Mouse (Mus musculus) midbrain, embryonic 11.5 days (tissue): ENCODE results near the gene Cyp4f39. TPM values are rescaled to one million over a fixed set of nuclear protein-coding genes. Genes with fewer than 3 reads are reported as not detected.

Experiments
- ATAC-seq: fragments of 200-750 bp; cut with Nextera tagmentation; 2 replicates; pipeline ENCODE4 v1.8.0; 2017; ENCODE audit warnings: moderate TSS enrichment, moderate library complexity; ENCODE audit not compliant: low FRiP score
- DNase-seq: peaks from one replicate; pipeline ENCODE4 v3.0.0; 2015; ENCODE audit warnings: low spot score; ENCODE audit errors: missing footprints
- H3K27ac ChIP-seq: fragments of 300-500 bp; sonication (generic); 2 replicates; pipeline ENCODE4 v1.5.1; 2014; ENCODE audit warnings: low read depth, low read length
- H3K27me3 ChIP-seq: fragments of 300-500 bp; sonication (generic); 2 replicates; pipeline ENCODE4 v1.6.1; 2014; ENCODE audit warnings: mild to moderate bottlenecking, low read length, moderate library complexity, mixed read lengths; ENCODE audit not compliant: control insufficient read depth, insufficient read depth
- H3K36me3 ChIP-seq: fragments of 300-500 bp; sonication (generic); 2 replicates; pipeline ENCODE4 v1.6.1; 2014; ENCODE audit warnings: mild to moderate bottlenecking, low read length, moderate library complexity, mixed read lengths; ENCODE audit not compliant: control insufficient read depth, insufficient read depth
- H3K4me1 ChIP-seq: fragments of 300-500 bp; sonication (generic); 2 replicates; pipeline ENCODE4 v1.6.1; 2014; ENCODE audit warnings: low read length; ENCODE audit not compliant: control insufficient read depth, insufficient read depth
- H3K4me2 ChIP-seq: fragments of 300-500 bp; sonication (generic); 2 replicates; pipeline ENCODE4 v1.6.1; 2014; ENCODE audit warnings: mild to moderate bottlenecking, moderate library complexity
- H3K4me3 ChIP-seq: fragments of 300-500 bp; sonication (generic); 2 replicates; pipeline ENCODE4 v1.5.1; 2014; ENCODE audit warnings: low read depth, low read length
- H3K9ac ChIP-seq: fragments of 300-500 bp; sonication (generic); 2 replicates; pipeline ENCODE4 v1.6.1; 2014; ENCODE audit warnings: low read length
- H3K9me3 ChIP-seq: fragments of 300-500 bp; sonication (generic); 2 replicates; pipeline ENCODE4 v1.6.1; 2016; ENCODE audit warnings: low read length; ENCODE audit not compliant: control insufficient read depth
- WGBS: fragments of 180-500 bp; shearing (Covaris S2); extraction: QIAGEN DNeasy Blood & Tissue Kit; methylation state at CpG from one replicate; pipeline ENCODE4 v1.1.7; 2014; 5-methylcytosine and 5-hydroxymethylcytosine counted together
- polyA plus RNA-seq: library from polyadenylated mRNA; unstranded; fragments of >200 nt; fragmentation: Nextera tagmentation; extraction: Ambion mirVana; gene quantifications from 2 replicates; pipeline ENCODE4 v1.2.1, GENCODE M21; 2014

Gene Cyp4f39
- polyA plus RNA-seq, 1 experiment from 2014 or later, result 0.42 TPM

- Histone ChIP-seq H3K4me1 (peaks cover 5% of the 10 kb centered on the region; the same call in 1 of the 2 replicates), H3K27ac (no peak overlapping the region), H3K27me3 (no peaks in the 10 kb centered on the region), H3K36me3 (no peaks in the 10 kb centered on the region), H3K4me3 (no peak overlapping the region), H3K4me2 (no peak overlapping the region), H3K9ac (no peak overlapping the region), H3K9me3 (no peaks in the 10 kb centered on the region; the same call in 1 of the 2 replicates)
- no peak for ATAC-seq
- 62% methylated on average over 2 of the region's 2 CpGs for WGBS
- DNase-seq, result no peak
Measured at GRCm38 (mm10) chr17:32450844-32451537, 1.5 kb upstream of the Cyp4f39 start.

GRCm38 (mm10) chr17:32454188-32454587, 1.7 kb downstream of the Cyp4f39 start:
- no peak overlapping the region for H3K27ac ChIP-seq
- DNase-seq, result no peak
- no peak for ATAC-seq
- H3K4me2 ChIP-seq, result no peak overlapping the region
- no peak overlapping the region for H3K4me3 ChIP-seq
- no peaks in the 10 kb centered on the region for H3K9me3 ChIP-seq
- H3K9ac ChIP-seq, result no peak overlapping the region
- H3K36me3 ChIP-seq, result no peaks in the 10 kb centered on the region
- H3K4me1 ChIP-seq, result peaks cover 5% of the 10 kb centered on the region; the same call in 1 of the 2 replicates
- H3K27me3 ChIP-seq, result no peaks in the 10 kb centered on the region
- WGBS, result 79% methylated on average over 4 of the region's 4 CpGs

GRCm38 (mm10) chr17:32454997-32455396, 2.5 kb downstream of the Cyp4f39 start:
- no peak for DNase-seq
- no peak overlapping the region for H3K9ac ChIP-seq
- H3K27ac ChIP-seq, result no peak overlapping the region
- H3K9me3 ChIP-seq, result no peaks in the 10 kb centered on the region
- no peaks in the 10 kb centered on the region for H3K36me3 ChIP-seq
- no peak for ATAC-seq
- H3K4me2 ChIP-seq, result no peak overlapping the region
- WGBS, result 56% methylated on average over 2 of the region's 2 CpGs
- H3K4me1 ChIP-seq, result peaks cover 5% of the 10 kb centered on the region; the same call in 1 of the 2 replicates
- H3K4me3 ChIP-seq, result no peak overlapping the region
- H3K27me3 ChIP-seq, result no peaks in the 10 kb centered on the region

GRCm38 (mm10) chr17:32468494-32468893, 16.0 kb downstream of the Cyp4f39 start:
- DNase-seq (no peak), ATAC-seq (no peak)
- WGBS, result 56% methylated on average over 7 of the region's 7 CpGs
- H3K9me3 ChIP-seq, result no peaks in the 10 kb centered on the region
- no peak overlapping the region for H3K9ac ChIP-seq
- H3K27ac ChIP-seq, result no peak overlapping the region
- no peaks in the 10 kb centered on the region for H3K27me3 ChIP-seq
- H3K36me3 ChIP-seq, result no peaks in the 10 kb centered on the region
- H3K4me1 ChIP-seq, result no peaks in the 10 kb centered on the region
- H3K4me3 ChIP-seq, result no peak overlapping the region
- H3K4me2 ChIP-seq, result no peak overlapping the region

GRCm38 (mm10) chr17:32470795-32471194, 18.3 kb downstream of the Cyp4f39 start:
- 83% methylated on average over 4 of the region's 4 CpGs for WGBS
- ATAC-seq (no peak), DNase-seq (no peak)
- Histone ChIP-seq H3K27me3 (no peaks in the 10 kb centered on the region), H3K4me1 (no peaks in the 10 kb centered on the region), H3K4me3 (no peak overlapping the region), H3K36me3 (no peaks in the 10 kb centered on the region), H3K9ac (no peak overlapping the region), H3K4me2 (no peak overlapping the region), H3K9me3 (no peaks in the 10 kb centered on the region), H3K27ac (no peak overlapping the region)

GRCm38 (mm10) chr17:32472176-32472575, 19.7 kb downstream of the Cyp4f39 start:
- no peak overlapping the region for H3K4me2 ChIP-seq
- DNase-seq (no peak), ATAC-seq (no peak)
- H3K9ac ChIP-seq, result no peak overlapping the region
- H3K4me1 ChIP-seq, result no peaks in the 10 kb centered on the region
- H3K27me3 ChIP-seq, result no peaks in the 10 kb centered on the region
- H3K4me3 ChIP-seq, result no peak overlapping the region
- no peak overlapping the region for H3K27ac ChIP-seq
- no peaks in the 10 kb centered on the region for H3K9me3 ChIP-seq
- no peaks in the 10 kb centered on the region for H3K36me3 ChIP-seq
- 73% methylated on average over 7 of the region's 7 CpGs for WGBS

- no peak overlapping the region for H3K9ac ChIP-seq
- WGBS, result 84% methylated on average over 5 of the region's 5 CpGs
- H3K27ac ChIP-seq, result no peak overlapping the region
- H3K9me3 ChIP-seq, result no peaks in the 10 kb centered on the region
- no peaks in the 10 kb centered on the region for H3K4me1 ChIP-seq
- no peaks in the 10 kb centered on the region for H3K27me3 ChIP-seq
- H3K4me2 ChIP-seq, result no peak overlapping the region
- DNase-seq (no peak), ATAC-seq (no peak)
- H3K36me3 ChIP-seq, result no peaks in the 10 kb centered on the region
- H3K4me3 ChIP-seq, result no peak overlapping the region
Measured at GRCm38 (mm10) chr17:32474954-32475560, 22.5 kb downstream of the Cyp4f39 start.

GRCm38 (mm10) chr17:32477204-32477603, 24.7 kb downstream of the Cyp4f39 start:
- Histone ChIP-seq H3K9me3 (no peaks in the 10 kb centered on the region), H3K27me3 (no peaks in the 10 kb centered on the region), H3K27ac (no peak overlapping the region), H3K4me3 (no peak overlapping the region), H3K4me2 (no peak overlapping the region), H3K4me1 (no peaks in the 10 kb centered on the region), H3K9ac (no peak overlapping the region), H3K36me3 (no peaks in the 10 kb centered on the region)
- ATAC-seq (no peak), DNase-seq (no peak)
- WGBS, result 83% methylated on average over 1 of the region's 1 CpGs

GRCm38 (mm10) chr17:32478727-32479126, 26.2 kb downstream of the Cyp4f39 start:
- H3K9ac ChIP-seq, result no peak overlapping the region
- ATAC-seq, result no peak
- 77% methylated on average over 2 of the region's 2 CpGs for WGBS

More at GRCm38 (mm10) chr17:32478727-32479126, 26.2 kb downstream of the Cyp4f39 start:
- Histone ChIP-seq H3K27ac (no peak overlapping the region), H3K36me3 (no peaks in the 10 kb centered on the region), H3K4me3 (no peak overlapping the region), H3K4me2 (no peak overlapping the region), H3K4me1 (no peaks in the 10 kb centered on the region), H3K9me3 (no peaks in the 10 kb centered on the region), H3K27me3 (no peaks in the 10 kb centered on the region)
- no peak for DNase-seq
